Mouse (Mus musculus) heart, adult 2 months (tissue): Measurements from ENCODE around the gene Gm4792. TPM values are rescaled to one million over a fixed set of nuclear protein-coding genes. Genes with fewer than 3 reads are reported as not detected.

Experiments used
- DNase-seq, 2 experiments: peaks; one replicate each; pipeline ENCODE4 v3.0.0; 2021
- H3K27ac ChIP-seq: fragments of 200-600 bp; 2 replicates; pipeline ENCODE4 v1.8.1; 2022
- H3K27me3 ChIP-seq: fragments of 200-500 bp; 2 replicates; pipeline ENCODE4 v1.6.1; 2012; ENCODE audit warnings: mild to moderate bottlenecking, low read length, inconsistent platforms, mixed read lengths; ENCODE audit not compliant: control insufficient read depth, insufficient read depth
- H3K36me3 ChIP-seq: fragments of 200-500 bp; 2 replicates; pipeline ENCODE4 v1.6.1; 2012; ENCODE audit warnings: low read length, inconsistent platforms; ENCODE audit not compliant: control insufficient read depth, insufficient read depth
- H3K4me1 ChIP-seq: fragments of 200-500 bp; 2 replicates; pipeline ENCODE4 v1.6.1; 2011; ENCODE audit warnings: low read length; ENCODE audit not compliant: control insufficient read depth, insufficient read depth
- H3K4me3 ChIP-seq: fragments of 200-600 bp; 2 replicates; pipeline ENCODE4 v1.8.1; 2022
- H3K79me2 ChIP-seq: fragments of 200-500 bp; replicated peaks from 2 replicates; pipeline ENCODE4 v1.6.1; 2012; ENCODE audit warnings: mild to moderate bottlenecking, inconsistent platforms, low read length, moderate library complexity, mixed read lengths; ENCODE audit not compliant: control insufficient read depth, insufficient read depth
- H3K9ac ChIP-seq: fragments of 200-500 bp; 2 replicates; pipeline ENCODE4 v1.6.1; 2012; ENCODE audit warnings: low read depth, mild to moderate bottlenecking, control low read depth, inconsistent platforms, low read length, mixed read lengths
- CTCF ChIP-seq: fragments of 200-600 bp; IDR thresholded peaks from 2 replicates; pipeline ENCODE4 v1.8.1; 2022; ENCODE audit warnings: antibody characterized with exemption, mild to moderate bottlenecking, moderate library complexity
- EP300 ChIP-seq: fragments of 200-500 bp; IDR thresholded peaks from 2 replicates; pipeline ENCODE4 v1.6.1; 2011; ENCODE audit warnings: low read depth, low read length, control low read depth; ENCODE audit not compliant: insufficient read depth
- POLR2A ChIP-seq: fragments of 200-500 bp; IDR thresholded peaks from 2 replicates; pipeline ENCODE4 v1.6.1; 2011; ENCODE audit warnings: mild to moderate bottlenecking, low read depth, low read length, control low read depth; ENCODE audit not compliant: insufficient read depth
- WGBS: fragments of 180-500 bp; shearing (Covaris S2); methylation state at CpG from one replicate; pipeline ENCODE4 v1.1.7; 2018; 5-methylcytosine and 5-hydroxymethylcytosine counted together
- intact Hi-C: fragments of 180-260 bp; cut with DNase I; formaldehyde crosslinking; loops from one replicate; pipeline ENCODE4 v1.15.1; 2025
- polyA plus RNA-seq: library from polyadenylated mRNA; depleted of rRNA; stranded (reverse); fragments of >200 nt; gene quantifications from 2 replicates; pipeline ENCODE4 v1.2.3, GENCODE M21; 2012
- total RNA-seq, 2 experiments: library from RNA; stranded (reverse); gene quantifications; 2 replicates each; pipeline ENCODE4 v1.2.3; 2021

The Gm4792 gene
- total and polyA plus RNA-seq, 3 experiments: not detected

GRCm38 (mm10) chr10:94275321-94275720, 23.2 kb downstream of the Gm4792 start:
- H3K27me3 ChIP-seq: no peaks in the 10 kb centered on the region
- no peaks in the 10 kb centered on the region for H3K4me1 ChIP-seq
- H3K4me3 ChIP-seq: no peak overlapping the region
- 34% methylated on average over 3 of the region's 3 CpGs for WGBS
- DNase-seq: no peak
- H3K36me3 ChIP-seq: no peaks in the 10 kb centered on the region
- TF ChIP-seq EP300 (no peak), POLR2A (no peak), CTCF (no peak)
- no peak overlapping the region for H3K9ac ChIP-seq
- intact Hi-C loops: no loop called here
- H3K27ac ChIP-seq: no peak overlapping the region
- no peaks in the 10 kb centered on the region for H3K79me2 ChIP-seq

- TF ChIP-seq EP300: no peak
- no peak for TF ChIP-seq POLR2A
- no peak for TF ChIP-seq CTCF
- intact Hi-C loops: no loop called here
- Histone ChIP-seq H3K36me3 (no peaks in the 10 kb centered on the region), H3K79me2 (no peaks in the 10 kb centered on the region), H3K4me3 (no peak overlapping the region), H3K27me3 (no peaks in the 10 kb centered on the region), H3K27ac (no peak overlapping the region), H3K4me1 (no peaks in the 10 kb centered on the region), H3K9ac (no peak overlapping the region)
- DNase-seq: no peak
- 69% methylated on average over 17 of the region's 17 CpGs for WGBS
These were observed 32.6 kb downstream of the Gm4792 start for GRCm38 (mm10) chr10:94265656-94266542.

- no peak for DNase-seq
- no peaks in the 10 kb centered on the region for H3K79me2 ChIP-seq
- H3K36me3 ChIP-seq: no peaks in the 10 kb centered on the region
- intact Hi-C loops: no loop called here
- WGBS: 78% methylated on average over 3 of the region's 3 CpGs
- H3K27me3 ChIP-seq: no peaks in the 10 kb centered on the region
- H3K4me1 ChIP-seq: no peaks in the 10 kb centered on the region
- no peak overlapping the region for H3K4me3 ChIP-seq
- H3K27ac ChIP-seq: no peak overlapping the region
- TF ChIP-seq CTCF (no peak), EP300 (no peak), POLR2A (no peak)
- no peak overlapping the region for H3K9ac ChIP-seq
These were observed 35.3 kb downstream of the Gm4792 start for GRCm38 (mm10) chr10:94263211-94263610.

GRCm38 (mm10) chr10:94262646-94263045, 35.9 kb downstream of the Gm4792 start:
- no peak overlapping the region for H3K9ac ChIP-seq
- H3K4me1 ChIP-seq: no peaks in the 10 kb centered on the region
- H3K4me3 ChIP-seq: no peak overlapping the region
- TF ChIP-seq EP300 (no peak), POLR2A (no peak), CTCF (no peak)
- intact Hi-C loops: no loop called here
- no peak overlapping the region for H3K27ac ChIP-seq
- WGBS: 84% methylated on average over 13 of the region's 13 CpGs
- H3K36me3 ChIP-seq: no peaks in the 10 kb centered on the region
- H3K27me3 ChIP-seq: no peaks in the 10 kb centered on the region
- no peak for DNase-seq
- no peaks in the 10 kb centered on the region for H3K79me2 ChIP-seq

DNA sequence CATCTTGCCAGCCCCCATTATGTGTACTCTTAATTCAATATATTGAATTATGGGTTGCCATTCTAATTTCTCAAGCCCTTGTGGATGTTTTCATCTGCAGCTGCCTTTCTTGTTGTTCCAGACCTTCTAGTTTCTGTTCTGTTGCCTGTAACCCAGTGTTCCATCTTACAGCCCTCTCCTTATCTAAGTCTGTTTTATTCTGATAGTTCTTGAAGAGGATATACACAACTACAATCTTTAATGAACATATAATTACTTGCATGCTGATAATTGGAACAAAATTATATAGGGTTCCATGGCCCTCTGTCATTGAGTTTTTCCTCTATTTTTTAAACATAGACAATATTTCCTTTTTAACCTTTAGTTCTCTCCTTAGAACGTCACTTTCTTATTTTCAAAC, 38.0 kb downstream of the Gm4792 start:
- no peaks in the 10 kb centered on the region for H3K36me3 ChIP-seq
- TF ChIP-seq CTCF (no peak), EP300 (no peak), POLR2A (no peak)
- no peak overlapping the region for H3K4me3 ChIP-seq
- no peak overlapping the region for H3K9ac ChIP-seq
- WGBS: 73% methylated on average over 1 of the region's 1 CpGs
- no peaks in the 10 kb centered on the region for H3K4me1 ChIP-seq
- no peak overlapping the region for H3K27ac ChIP-seq
- DNase-seq: no peak
- no peaks in the 10 kb centered on the region for H3K79me2 ChIP-seq
- intact Hi-C loops: no loop called here
- no peaks in the 10 kb centered on the region for H3K27me3 ChIP-seq

DNA sequence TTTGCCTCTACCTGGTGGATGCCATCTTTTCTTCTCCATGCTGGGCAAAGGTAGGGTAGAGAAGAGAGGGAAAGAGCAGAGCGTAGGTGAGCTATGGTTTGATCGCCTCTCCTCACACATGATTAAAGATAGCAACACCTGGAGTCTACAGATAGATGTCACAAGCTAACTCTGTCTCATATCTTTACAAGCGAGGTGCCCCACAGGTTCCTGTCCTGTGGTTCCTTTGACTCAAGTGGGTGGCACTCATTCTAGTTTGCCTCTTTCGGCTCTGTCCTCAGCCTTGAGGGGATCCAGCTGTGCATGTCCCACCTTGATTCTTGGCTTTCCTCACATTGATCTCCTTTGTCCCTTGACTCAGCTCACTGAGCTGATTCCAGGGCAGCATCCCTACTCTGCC, 42.0 kb downstream of the Gm4792 start:
- H3K27me3 ChIP-seq: no peaks in the 10 kb centered on the region
- H3K4me3 ChIP-seq: no peak overlapping the region
- H3K9ac ChIP-seq: no peak overlapping the region
- H3K36me3 ChIP-seq: no peaks in the 10 kb centered on the region
- 90% methylated on average over 4 of the region's 4 CpGs for WGBS
- TF ChIP-seq EP300: no peak
- no peak for TF ChIP-seq CTCF
- TF ChIP-seq POLR2A: no peak
- H3K27ac ChIP-seq: no peak overlapping the region
- intact Hi-C loops: no loop called here
- DNase-seq: no peak
- no peaks in the 10 kb centered on the region for H3K79me2 ChIP-seq
- no peaks in the 10 kb centered on the region for H3K4me1 ChIP-seq
